Mouse (Mus musculus): ENCODE data around the gene Suds3. TPM values are rescaled to one million over a fixed set of nuclear protein-coding genes. Genes with fewer than 3 reads are reported as not detected.

Suds3 gene
- total RNA-seq, 2 experiments from 2014 or later = 84.8 to 92.0 TPM

DNA sequence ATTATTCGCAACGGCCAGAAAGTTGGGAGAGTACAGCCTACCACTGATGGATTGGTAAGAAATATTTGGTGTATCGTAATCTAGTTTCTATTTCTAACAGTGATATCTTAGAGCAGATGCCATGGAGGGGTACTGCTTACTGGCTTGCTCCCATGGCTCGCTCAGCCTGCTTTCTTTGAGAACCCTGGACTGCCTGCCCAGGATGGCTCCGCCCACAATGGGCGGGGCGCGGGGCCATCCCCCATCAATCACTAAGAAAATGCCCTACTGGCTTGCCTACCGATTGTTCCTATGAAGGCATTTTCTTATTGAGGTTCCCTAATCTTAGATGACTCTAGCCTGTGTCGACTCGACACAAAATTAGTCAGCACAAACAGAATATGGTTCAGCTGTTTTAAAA, 73.3 kb downstream of the Suds3 start:
- DNase-seq = no peak

Other genes starting within 250 kb of the Suds3 start
- 1 to 10 TPM; 5.8 to 7.8 TPM for gene Taok3, start 4.0 kb upstream of the Suds3 start, total RNA-seq (2021)
- gene Pebp1, start 171.5 kb upstream of the Suds3 start, total RNA-seq (2021) = 100 to 1,000 TPM; 475 to 528 TPM
- gene Vsig10, start 203.0 kb upstream of the Suds3 start, total RNA-seq (2021) = 1 to 10 TPM; 7.2 to 7.7 TPM
- 100 to 1,000 TPM in 1 of 2 experiments, 10 to 100 TPM in 1; 95.7 to 123 TPM for gene Wsb2, start 241.2 kb upstream of the Suds3 start, total RNA-seq (2021)